In the genomic region with DNA sequence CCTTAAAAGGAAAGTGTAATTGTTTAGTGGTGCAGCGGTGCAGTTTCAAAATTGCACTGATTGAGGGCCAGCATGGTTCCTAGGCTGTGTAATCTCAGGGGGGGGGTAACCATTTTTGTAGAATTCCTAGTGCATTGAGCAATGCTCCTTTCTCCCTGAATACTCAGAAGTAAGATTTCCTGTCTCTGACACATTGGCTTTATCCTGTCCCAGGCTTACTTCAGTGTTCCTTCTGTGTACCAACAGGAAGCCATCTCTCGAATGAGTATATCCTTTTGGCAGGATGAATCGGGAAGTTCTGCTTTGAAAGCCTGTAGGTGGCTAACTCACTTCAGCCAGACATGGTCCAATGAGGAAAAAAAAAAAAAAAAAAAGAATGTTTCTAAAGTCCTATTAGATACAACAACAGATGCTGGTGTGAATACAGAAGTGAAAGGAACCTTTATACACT, we compare ENCODE assay signal across 8 mouse cellular contexts. TPM values are rescaled to one million over a fixed set of nuclear protein-coding genes. Genes with fewer than 3 reads are reported as not detected.
DNase-seq lines count a peak whose midpoint lies in the region; ATAC-seq and TF ChIP-seq lines count a peak whose summit lies in the region.
"Not testable (repeated sequence)": the region's sequence is repeated elsewhere in the genome, so short reads cannot be mapped to it uniquely, and the experiment has no call there.

No protein-coding gene starts in this region.

- peak; percentile 21 to 34 for DNase-seq in B cell, adult 2 months
- peak; percentile 2 to 5 for DNase-seq in adrenal gland, postnatal 4 days (ENCODE audit: low spot score in 2 of 2)
- peak; percentile 33 for DNase-seq in fat pad, adult 2 months (ENCODE audit: extremely low read depth, low read depth, low spot score)
- peak; percentile 97 for DNase-seq in heart, adult 11 months
- peak; percentile 11 for DNase-seq in hindbrain, postnatal 0 days (ENCODE audit: low spot score)
- peak; percentile 5 to 31 for DNase-seq in left cerebral cortex, adult 8-10 months (ENCODE audit: low spot score in 2 of 2)
- DNase-seq in lung, postnatal 4 days = peak; percentile 22 to 42
- peak; percentile 4 to 57 for DNase-seq in spleen, adult 2 months (ENCODE audit: low read depth in 1 of 2, low spot score in 2 of 2)

- TF ChIP-seq POLR2A in spleen, adult 2 months (IDR thresholded peaks at IDR 0.05; ENCODE audit: low read depth, low read length) = not testable (repeated sequence)

- not testable (repeated sequence) for H3K36me3 ChIP-seq in hindbrain, postnatal 0 days (ENCODE audit: insufficient read depth, low read length); spleen, adult 2 months (ENCODE audit: control insufficient read depth, insufficient read depth, low read length)

- not testable (repeated sequence) for H3K4me3 ChIP-seq in hindbrain, postnatal 0 days (ENCODE audit: low read length); spleen, adult 2 months (ENCODE audit: extremely low read depth, insufficient read depth, insufficient read length)

- TF ChIP-seq CTCF in hindbrain, postnatal 0 days (IDR thresholded peaks at IDR 0.05; ENCODE audit: low read depth); spleen, adult 2 months (IDR thresholded peaks at IDR 0.05; ENCODE audit: extremely low read depth, insufficient read depth, insufficient read length, insufficient replicate concordance): not testable (repeated sequence)

- H3K27me3 ChIP-seq in hindbrain, postnatal 0 days (ENCODE audit: insufficient read depth, low read length); spleen, adult 2 months (ENCODE audit: control insufficient read depth, insufficient read depth, low read length): not testable (repeated sequence)

- not testable (repeated sequence) for ATAC-seq in hindbrain, postnatal 0 days

- H3K4me2 ChIP-seq in hindbrain, postnatal 0 days (ENCODE audit: low read depth, low read length) = not testable (repeated sequence)

- 67% methylated on average over 3 of the region's 3 CpGs for WGBS in hindbrain, postnatal 0 days
- 55% methylated on average over 3 of the region's 3 CpGs for WGBS in spleen, adult 2 months

- not testable (repeated sequence) for H3K9me3 ChIP-seq in hindbrain, postnatal 0 days (ENCODE audit: low read length)

- not testable (repeated sequence) for H3K4me1 ChIP-seq in hindbrain, postnatal 0 days (ENCODE audit: insufficient read depth, low read length); spleen, adult 2 months (ENCODE audit: control insufficient read depth, insufficient read depth, insufficient read length)

- not testable (repeated sequence) for H3K9ac ChIP-seq in hindbrain, postnatal 0 days (replicated peaks; ENCODE audit: low read length)

- H3K27ac ChIP-seq in hindbrain, postnatal 0 days; spleen, adult 2 months (ENCODE audit: insufficient read depth, low read length): not testable (repeated sequence)

RNA-seq across cellular contexts. Expression of a gene that starts 33.8 kb away (rescaled TPM):
- total RNA-seq in adrenal gland, postnatal 4 days (2021) = 100 to 1,000 TPM; 355 to 363 TPM
- 8.3 and 87.1 TPM in 2 replicates for total RNA-seq in hindbrain, postnatal 0 days (2014; rRNA removed)
- polyA plus RNA-seq in hindbrain, postnatal 0 days (2015; fragmentation: Nextera tagmentation; extraction: Ambion mirVana) = 194 and 245 TPM in 2 replicates
- 100 to 1,000 TPM in 2 of 4 experiments, 10 to 100 TPM in 2; 64.2 to 131 (median 96.7) TPM for total RNA-seq in left cerebral cortex, adult 8-10 months (2022)
- 605 and 1,690 TPM in 2 replicates for polyA plus RNA-seq in spleen, adult 2 months (2012; rRNA removed)

Comparison
In these comparisons a context has a peak if more than half of its experiments do, and no peak if none do; other contexts are left out.
1. DNase-seq: peak in every context shown above with its lines; median percentile 97 in heart, adult 11 months; 33 in fat pad, adult 2 months; 32 in lung, postnatal 4 days; 30 in spleen, adult 2 months; 28 in B cell, adult 2 months; 18 in left cerebral cortex, adult 8-10 months; 11 in hindbrain, postnatal 0 days; 4 in adrenal gland, postnatal 4 days.